Mouse (Mus musculus): Measurements from ENCODE around the gene 4930474N05Rik. TPM values are rescaled to one million over a fixed set of nuclear protein-coding genes. Genes with fewer than 3 reads are reported as not detected.

Gene 4930474N05Rik
- polyA plus RNA-seq (2015; fragmentation: Nextera tagmentation; extraction: Ambion mirVana): not detected in 2 replicates

DNA sequence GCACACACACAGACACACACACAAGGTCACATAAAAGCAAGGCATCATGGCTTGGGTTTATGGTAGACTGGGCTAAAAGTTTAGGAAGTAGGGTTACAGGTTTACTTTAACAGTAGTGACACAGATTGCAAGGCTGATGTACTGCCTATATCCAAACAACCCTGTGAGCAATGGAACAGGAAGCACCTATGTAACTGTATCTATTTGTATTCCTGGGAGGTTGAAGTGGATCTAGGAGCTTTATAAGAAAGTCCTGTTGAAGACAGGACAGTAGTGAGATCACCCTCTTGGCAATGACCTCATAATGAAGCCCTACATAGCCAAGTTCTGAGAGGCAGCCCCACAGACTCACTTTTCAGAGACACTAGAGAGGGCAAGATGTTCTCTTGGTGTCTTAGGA, at the start of gene 4930474N05Rik:
Gene 4930474N05Rik, plus strand, starts transcription at position 301 of the 400 bp plus-strand sequence.
- no peaks in the 10 kb centered on the region for H3K36me3 ChIP-seq (ENCODE audit: control insufficient read depth, insufficient read depth)
- no peaks in the 10 kb centered on the region for H3K9me3 ChIP-seq (ENCODE audit: control insufficient read depth, low read length)
- no peak for ATAC-seq
- no peaks in the 10 kb centered on the region for H3K27me3 ChIP-seq (replicated peaks; ENCODE audit: control insufficient read depth, insufficient read depth, low read length)
- no peak within 1 kb of the TSS for H3K4me2 ChIP-seq (ENCODE audit: low read length)
- no peak within 1 kb of the TSS for H3K27ac ChIP-seq (ENCODE audit: low read length)
- no peaks in the 10 kb centered on the region for H3K4me1 ChIP-seq (replicated peaks; ENCODE audit: control insufficient read depth, insufficient read depth, low read length)
- H3K9ac ChIP-seq (replicated peaks; ENCODE audit: low read depth, low read length): no peak within 1 kb of the TSS
- no peak within 1 kb of the TSS for H3K4me3 ChIP-seq (replicated peaks; ENCODE audit: low read length)

DNA sequence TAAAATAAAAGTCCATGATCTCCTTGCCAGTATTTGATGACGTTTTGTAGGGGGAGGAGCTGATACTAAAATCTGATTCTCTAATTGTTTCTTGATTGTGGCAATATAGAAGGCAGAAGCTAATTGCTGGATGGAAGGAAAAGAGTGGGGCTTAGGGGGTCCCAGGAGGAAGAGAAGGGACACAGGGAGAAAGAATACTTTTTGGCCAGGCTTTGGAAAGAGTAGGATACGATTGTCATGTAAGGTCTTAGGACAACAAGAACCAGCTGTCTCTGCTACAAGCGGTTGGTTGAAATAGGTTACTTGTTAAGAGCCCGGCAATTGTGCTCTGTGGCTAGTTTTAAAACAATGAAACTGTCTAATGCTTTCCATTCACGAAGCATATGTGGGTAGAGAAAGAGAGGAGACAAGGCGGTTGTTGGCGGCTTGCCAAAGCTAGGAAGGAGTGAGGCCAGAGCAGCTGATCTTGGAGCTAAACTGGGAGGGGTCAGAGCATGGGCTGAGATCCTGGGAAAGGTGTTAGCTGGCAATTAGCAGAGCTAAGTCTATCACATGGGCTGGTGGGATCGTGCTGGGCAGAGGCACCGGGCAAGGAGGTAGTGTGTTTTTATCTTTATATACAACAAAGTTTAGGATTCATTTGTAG, 45.8 kb upstream of the 4930474N05Rik start:
- WGBS: 12% methylated on average over 9 of the region's 9 CpGs
- H3K27ac ChIP-seq (ENCODE audit: low read length): no peak overlapping the region

DNA sequence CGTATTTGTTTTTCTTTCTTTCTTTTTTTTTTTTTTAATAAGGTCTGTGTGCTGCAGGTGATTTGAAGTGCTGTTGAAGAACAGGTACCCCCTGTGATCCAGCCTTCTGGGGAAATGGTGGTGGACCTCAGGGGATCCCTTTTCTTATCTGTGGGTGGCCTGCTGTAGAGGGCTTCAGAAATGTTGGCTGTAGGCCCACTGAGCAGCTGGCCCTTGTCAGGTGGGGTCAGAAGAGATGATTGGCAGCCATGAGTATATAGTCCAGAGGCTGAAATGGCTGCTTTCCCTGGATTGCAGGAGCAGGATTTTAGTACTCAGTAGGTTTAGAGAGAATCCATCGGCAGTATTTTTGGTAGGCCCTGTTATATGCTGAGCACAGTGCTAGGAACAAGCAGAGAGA, 41.4 kb upstream of the 4930474N05Rik start:
- Histone ChIP-seq H3K4me3 (replicated peaks; ENCODE audit: low read length) (no peak overlapping the region), H3K9ac (replicated peaks; ENCODE audit: low read depth, low read length) (no peak overlapping the region), H3K27ac (ENCODE audit: low read length) (no peak overlapping the region), H3K36me3 (ENCODE audit: control insufficient read depth, insufficient read depth) (no peaks in the 10 kb centered on the region), H3K9me3 (ENCODE audit: control insufficient read depth, low read length) (no peaks in the 10 kb centered on the region), H3K4me1 (replicated peaks; ENCODE audit: control insufficient read depth, insufficient read depth, low read length) (peaks cover 6% of the 10 kb centered on the region), H3K27me3 (replicated peaks; ENCODE audit: control insufficient read depth, insufficient read depth, low read length) (no peaks in the 10 kb centered on the region), H3K4me2 (ENCODE audit: low read length) (no peak overlapping the region)
- WGBS: 68% methylated on average over 2 of the region's 2 CpGs
- no peak for ATAC-seq

More for the DNA sequence above, 45.8 kb upstream of the 4930474N05Rik start:
- Histone ChIP-seq H3K4me3 (replicated peaks; ENCODE audit: low read length) (no peak overlapping the region), H3K4me2 (ENCODE audit: low read length) (peak overlapping the region; percentile 18), H3K9me3 (ENCODE audit: control insufficient read depth, low read length) (no peaks in the 10 kb centered on the region), H3K9ac (replicated peaks; ENCODE audit: low read depth, low read length) (no peak overlapping the region), H3K27me3 (replicated peaks; ENCODE audit: control insufficient read depth, insufficient read depth, low read length) (no peaks in the 10 kb centered on the region), H3K36me3 (ENCODE audit: control insufficient read depth, insufficient read depth) (no peaks in the 10 kb centered on the region), H3K4me1 (replicated peaks; ENCODE audit: control insufficient read depth, insufficient read depth, low read length) (peaks cover 6% of the 10 kb centered on the region)
- ATAC-seq: peak; percentile 87

DNA sequence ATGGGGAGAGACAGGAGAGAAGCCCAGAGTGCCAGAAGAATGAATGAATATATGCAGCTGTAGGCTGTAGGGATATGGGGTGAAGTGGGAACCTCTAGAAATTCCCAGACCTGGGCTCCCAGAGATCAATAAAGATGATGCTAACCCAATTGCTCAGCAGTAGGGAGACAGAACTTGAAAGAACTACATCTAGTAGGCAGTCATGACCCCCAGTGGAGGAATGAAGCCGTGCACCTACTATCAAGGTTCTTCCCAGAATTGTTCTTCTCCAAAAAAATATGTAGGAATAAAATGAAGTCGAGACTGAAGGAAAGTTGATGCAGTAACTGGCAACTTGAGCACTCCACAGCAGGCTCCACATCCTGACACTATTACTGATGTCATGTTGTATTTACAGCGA, 3.8 kb downstream of the 4930474N05Rik start:
- 89% methylated on average over 3 of the region's 3 CpGs for WGBS
- no peak for ATAC-seq
- no peak overlapping the region for H3K9ac ChIP-seq (replicated peaks; ENCODE audit: low read depth, low read length)
- H3K4me2 ChIP-seq (ENCODE audit: low read length): no peak overlapping the region
- H3K4me1 ChIP-seq (replicated peaks; ENCODE audit: control insufficient read depth, insufficient read depth, low read length): no peaks in the 10 kb centered on the region
- H3K36me3 ChIP-seq (ENCODE audit: control insufficient read depth, insufficient read depth): no peaks in the 10 kb centered on the region
- H3K27ac ChIP-seq (ENCODE audit: low read length): no peak overlapping the region
- H3K9me3 ChIP-seq (ENCODE audit: control insufficient read depth, low read length): no peaks in the 10 kb centered on the region
- no peak overlapping the region for H3K4me3 ChIP-seq (replicated peaks; ENCODE audit: low read length)
- H3K27me3 ChIP-seq (replicated peaks; ENCODE audit: control insufficient read depth, insufficient read depth, low read length): no peaks in the 10 kb centered on the region

DNA sequence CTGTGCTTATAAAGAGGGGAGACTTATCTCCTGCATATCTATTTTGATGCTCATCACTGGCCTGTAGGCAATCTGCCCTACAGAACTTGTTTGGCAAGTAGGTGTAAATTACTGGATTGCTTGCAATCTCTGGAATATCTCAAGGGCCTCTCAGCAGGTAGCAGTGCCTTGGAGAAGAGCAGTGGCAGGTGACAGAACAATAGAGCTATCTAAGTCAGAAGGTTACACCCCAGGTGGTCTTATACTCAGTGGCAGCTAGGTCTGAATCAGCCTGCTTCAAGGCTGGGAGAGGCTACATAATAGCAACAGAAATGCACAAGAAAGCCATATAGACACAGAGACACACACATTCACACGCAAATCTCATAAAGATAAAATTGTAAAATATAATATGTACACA, 4.9 kb downstream of the 4930474N05Rik start:
- no peak overlapping the region for H3K4me2 ChIP-seq (ENCODE audit: low read length)
- WGBS: 75% methylated on average over 1 of the region's 1 CpGs
- H3K4me1 ChIP-seq (replicated peaks; ENCODE audit: control insufficient read depth, insufficient read depth, low read length): no peaks in the 10 kb centered on the region
- H3K9ac ChIP-seq (replicated peaks; ENCODE audit: low read depth, low read length): no peak overlapping the region
- H3K9me3 ChIP-seq (ENCODE audit: control insufficient read depth, low read length): no peaks in the 10 kb centered on the region
- H3K27me3 ChIP-seq (replicated peaks; ENCODE audit: control insufficient read depth, insufficient read depth, low read length): no peaks in the 10 kb centered on the region
- H3K27ac ChIP-seq (ENCODE audit: low read length): no peak overlapping the region
- ATAC-seq: no peak
- H3K36me3 ChIP-seq (ENCODE audit: control insufficient read depth, insufficient read depth): no peaks in the 10 kb centered on the region
- H3K4me3 ChIP-seq (replicated peaks; ENCODE audit: low read length): no peak overlapping the region

DNA sequence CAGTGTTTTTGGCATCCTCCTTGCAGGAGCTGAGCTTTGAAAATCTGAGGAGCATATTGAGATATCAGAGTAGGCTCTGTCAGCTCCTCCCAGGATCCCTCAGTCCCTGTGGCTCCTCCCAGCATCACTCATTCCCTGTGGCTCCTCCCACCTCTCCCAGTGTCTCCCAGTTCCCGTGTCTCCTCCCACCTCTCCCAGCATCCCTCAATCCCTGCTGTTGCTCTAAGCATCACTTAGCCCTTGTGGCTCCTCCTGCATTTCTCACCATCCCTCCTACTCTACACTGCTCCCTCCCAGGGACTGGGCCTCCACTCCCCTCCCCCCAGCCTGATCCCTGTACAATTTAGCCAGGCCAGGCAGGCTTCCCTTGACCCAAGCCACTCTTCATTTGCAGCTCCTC, 6.0 kb downstream of the 4930474N05Rik start:
- no peak for ATAC-seq
- Histone ChIP-seq H3K27ac (ENCODE audit: low read length) (no peak overlapping the region), H3K27me3 (replicated peaks; ENCODE audit: control insufficient read depth, insufficient read depth, low read length) (no peaks in the 10 kb centered on the region), H3K4me1 (replicated peaks; ENCODE audit: control insufficient read depth, insufficient read depth, low read length) (no peaks in the 10 kb centered on the region), H3K36me3 (ENCODE audit: control insufficient read depth, insufficient read depth) (no peaks in the 10 kb centered on the region), H3K4me3 (replicated peaks; ENCODE audit: low read length) (no peak overlapping the region), H3K9me3 (ENCODE audit: control insufficient read depth, low read length) (no peaks in the 10 kb centered on the region), H3K9ac (replicated peaks; ENCODE audit: low read depth, low read length) (no peak overlapping the region), H3K4me2 (ENCODE audit: low read length) (no peak overlapping the region)
- WGBS: 45% methylated on average over 1 of the region's 1 CpGs

GRCm38 (mm10) chr14:36114481-36114880, 19.8 kb downstream of the 4930474N05Rik start:
- H3K4me1 ChIP-seq (replicated peaks; ENCODE audit: control insufficient read depth, insufficient read depth, low read length): no peaks in the 10 kb centered on the region
- no peaks in the 10 kb centered on the region for H3K27me3 ChIP-seq (replicated peaks; ENCODE audit: control insufficient read depth, insufficient read depth, low read length)
- H3K9me3 ChIP-seq (ENCODE audit: control insufficient read depth, low read length): no peaks in the 10 kb centered on the region
- no peak overlapping the region for H3K4me3 ChIP-seq (replicated peaks; ENCODE audit: low read length)
- no peak overlapping the region for H3K4me2 ChIP-seq (ENCODE audit: low read length)
- H3K36me3 ChIP-seq (ENCODE audit: control insufficient read depth, insufficient read depth): no peaks in the 10 kb centered on the region
- peak; percentile 28; the same call in 1 of the 2 replicates for ATAC-seq
- H3K9ac ChIP-seq (replicated peaks; ENCODE audit: low read depth, low read length): no peak overlapping the region
- no peak overlapping the region for H3K27ac ChIP-seq (ENCODE audit: low read length)

GRCm38 (mm10) chr14:36123775-36124335, 29.1 kb downstream of the 4930474N05Rik start:
- no peak overlapping the region for H3K4me2 ChIP-seq (ENCODE audit: low read length)
- WGBS: 25% methylated on average over 2 of the region's 2 CpGs
- no peaks in the 10 kb centered on the region for H3K9me3 ChIP-seq (ENCODE audit: control insufficient read depth, low read length)
- no peaks in the 10 kb centered on the region for H3K4me1 ChIP-seq (replicated peaks; ENCODE audit: control insufficient read depth, insufficient read depth, low read length)
- H3K36me3 ChIP-seq (ENCODE audit: control insufficient read depth, insufficient read depth): no peaks in the 10 kb centered on the region
- H3K4me3 ChIP-seq (replicated peaks; ENCODE audit: low read length): no peak overlapping the region
- H3K27me3 ChIP-seq (replicated peaks; ENCODE audit: control insufficient read depth, insufficient read depth, low read length): no peaks in the 10 kb centered on the region
- ATAC-seq: no peak
- H3K9ac ChIP-seq (replicated peaks; ENCODE audit: low read depth, low read length): no peak overlapping the region
- H3K27ac ChIP-seq (ENCODE audit: low read length): no peak overlapping the region

DNA sequence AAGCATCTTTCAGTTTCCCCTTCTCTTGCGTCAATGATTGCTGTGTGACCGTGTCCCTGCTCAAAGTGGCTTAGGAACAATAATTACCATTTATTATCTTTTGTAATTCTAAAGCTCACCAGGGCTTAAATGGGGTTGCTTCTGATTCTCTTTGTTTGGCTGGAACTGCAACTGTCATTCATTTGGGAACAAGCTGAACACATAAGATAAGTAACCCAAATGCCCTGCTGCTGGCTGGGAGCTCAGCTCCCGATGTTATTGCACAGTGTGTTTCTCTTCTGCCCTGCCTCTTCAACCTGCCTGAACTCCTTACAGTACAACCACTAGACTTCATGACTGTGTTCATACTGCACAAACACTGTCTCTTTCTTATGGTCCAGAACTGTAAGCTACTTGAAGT, 41.0 kb downstream of the 4930474N05Rik start:
- H3K9me3 ChIP-seq (ENCODE audit: control insufficient read depth, low read length): no peaks in the 10 kb centered on the region
- ATAC-seq: peak; percentile 45
- H3K4me2 ChIP-seq (ENCODE audit: low read length): no peak overlapping the region
- no peak overlapping the region for H3K9ac ChIP-seq (replicated peaks; ENCODE audit: low read depth, low read length)
- no peaks in the 10 kb centered on the region for H3K36me3 ChIP-seq (ENCODE audit: control insufficient read depth, insufficient read depth)
- H3K4me1 ChIP-seq (replicated peaks; ENCODE audit: control insufficient read depth, insufficient read depth, low read length): 0 out of 2 replicates have a peak, but pooled peaks cover 2% of the 10 kb centered on the region
- H3K27me3 ChIP-seq (replicated peaks; ENCODE audit: control insufficient read depth, insufficient read depth, low read length): no peaks in the 10 kb centered on the region
- H3K4me3 ChIP-seq (replicated peaks; ENCODE audit: low read length): no peak overlapping the region
- no peak overlapping the region for H3K27ac ChIP-seq (ENCODE audit: low read length)
- WGBS: 36% methylated on average over 3 of the region's 3 CpGs
